Mouse (Mus musculus) midbrain, postnatal 0 days (tissue): Measurements from ENCODE around the gene Irf8. TPM values are rescaled to one million over a fixed set of nuclear protein-coding genes. Genes with fewer than 3 reads are reported as not detected.

Source experiments
- ATAC-seq: fragments of 200-750 bp; cut with Nextera tagmentation; 2 replicates; pipeline ENCODE4 v1.8.0; 2017; ENCODE audit warnings: moderate number of reproducible peaks, mild to moderate bottlenecking, moderate TSS enrichment, moderate library complexity; ENCODE audit not compliant: low FRiP score
- DNase-seq: peaks from one replicate; pipeline ENCODE4 v3.0.0-alpha.2; 2015; ENCODE audit warnings: low spot score
- H3K27ac ChIP-seq: fragments of 300-500 bp; sonication (generic); 2 replicates; pipeline ENCODE4 v1.5.1; 2014; ENCODE audit warnings: low read depth, mild to moderate bottlenecking, low read length, mixed read lengths
- H3K27me3 ChIP-seq: fragments of 300-500 bp; sonication (generic); 2 replicates; pipeline ENCODE4 v1.6.1; 2014; ENCODE audit warnings: low read length, control low read depth, mixed read lengths; ENCODE audit not compliant: insufficient read depth
- H3K36me3 ChIP-seq: fragments of 300-500 bp; sonication (generic); 2 replicates; pipeline ENCODE4 v1.6.1; 2014; ENCODE audit warnings: low read length, control low read depth, mixed read lengths; ENCODE audit not compliant: insufficient read depth
- H3K4me1 ChIP-seq: fragments of 300-500 bp; sonication (generic); 2 replicates; pipeline ENCODE4 v1.6.1; 2014; ENCODE audit warnings: mild to moderate bottlenecking, control low read depth, antibody characterized with exemption, low read length, mixed read lengths; ENCODE audit not compliant: insufficient read depth
- H3K4me2 ChIP-seq: fragments of 300-500 bp; sonication (generic); 2 replicates; pipeline ENCODE4 v1.6.1; 2014; ENCODE audit warnings: low read depth, mild to moderate bottlenecking, low read length, mixed read lengths; ENCODE audit not compliant: poor library complexity, severe bottlenecking
- H3K4me3 ChIP-seq: fragments of 300-500 bp; sonication (generic); 2 replicates; pipeline ENCODE4 v1.5.1; 2014; ENCODE audit warnings: low read depth, mild to moderate bottlenecking, low read length, moderate library complexity
- H3K9ac ChIP-seq: fragments of 300-500 bp; sonication (generic); replicated peaks from 2 replicates; pipeline ENCODE4 v1.6.1; 2014; ENCODE audit warnings: mild to moderate bottlenecking, low read length, moderate library complexity, mixed read lengths; ENCODE audit not compliant: poor library complexity, severe bottlenecking
- H3K9me3 ChIP-seq: fragments of 300-500 bp; sonication (generic); 2 replicates; pipeline ENCODE4 v1.6.1; 2016; ENCODE audit warnings: low read length, control low read depth
- CTCF ChIP-seq: IDR thresholded peaks from 2 replicates; pipeline ENCODE4 v1.5.1; 2016; ENCODE audit warnings: antibody characterized with exemption, mild to moderate bottlenecking
- WGBS: fragments of 180-500 bp; shearing (Covaris S2); extraction: QIAGEN DNeasy Blood & Tissue Kit; methylation state at CpG from one replicate; pipeline ENCODE4 v1.1.7; 2014; 5-methylcytosine and 5-hydroxymethylcytosine counted together
- polyA plus RNA-seq: library from polyadenylated mRNA; unstranded; fragments of >200 nt; fragmentation: Nextera tagmentation; extraction: Ambion mirVana; gene quantifications from 2 replicates; pipeline ENCODE4 v1.2.1, GENCODE M21; 2015
- total RNA-seq: library from RNA; depleted of rRNA; stranded (reverse); fragments of >200 nt; gene quantifications from 2 replicates; pipeline ENCODE4 v1.2.3, GENCODE M21; 2014

Irf8 gene
- total and polyA plus RNA-seq, 2 experiments from 2014 or later, result 3.2 to 5.0 TPM

- ATAC-seq, result no peak
- DNase-seq, result no peak
- Histone ChIP-seq H3K4me2 (peak overlapping the region; percentile 96; the same call in 1 of the 2 replicates), H3K4me3 (no peak overlapping the region), H3K27ac (no peak overlapping the region), H3K27me3 (peaks cover 14% of the 10 kb centered on the region), H3K36me3 (no peaks in the 10 kb centered on the region), H3K9ac (no peak overlapping the region), H3K4me1 (no peaks in the 10 kb centered on the region; the same call in 1 of the 2 replicates), H3K9me3 (no peaks in the 10 kb centered on the region)
- WGBS, result 61% methylated on average over 7 of the region's 7 CpGs
- no peak for TF ChIP-seq CTCF
Observed at GRCm38 (mm10) chr8:120737166-120737565, 1.0 kb downstream of the Irf8 start.

DNA sequence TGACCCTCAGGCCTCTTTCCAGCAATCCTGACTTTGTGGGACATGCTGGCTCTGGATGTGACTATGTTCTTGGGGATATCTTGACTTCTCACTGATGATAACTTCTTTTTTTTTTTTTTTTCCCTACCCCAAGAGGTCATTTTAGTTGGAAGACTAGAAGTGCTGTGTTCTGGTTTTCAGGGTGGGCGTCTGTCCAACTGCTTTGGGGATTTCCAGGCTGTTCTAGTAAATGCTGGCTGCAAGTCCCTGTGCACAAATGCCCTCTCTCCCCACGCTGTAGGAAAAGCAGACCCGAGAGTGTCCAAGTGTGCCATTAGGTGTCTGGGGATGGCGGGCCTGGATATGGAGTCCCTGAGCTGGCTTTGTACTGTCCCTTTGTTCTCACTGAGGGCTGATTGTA, 2.6 kb downstream of the Irf8 start:
- no peaks in the 10 kb centered on the region for H3K36me3 ChIP-seq
- H3K4me2 ChIP-seq, result no peak overlapping the region
- peaks cover 13% of the 10 kb centered on the region for H3K27me3 ChIP-seq
- H3K9ac ChIP-seq, result no peak overlapping the region
- no peaks in the 10 kb centered on the region for H3K9me3 ChIP-seq
- TF ChIP-seq CTCF, result no peak
- no peak overlapping the region for H3K4me3 ChIP-seq
- no peaks in the 10 kb centered on the region; the same call in 1 of the 2 replicates for H3K4me1 ChIP-seq
- DNase-seq (no peak), ATAC-seq (no peak)
- no peak overlapping the region for H3K27ac ChIP-seq
- WGBS, result 80% methylated on average over 4 of the region's 4 CpGs

GRCm38 (mm10) chr8:120739526-120739925, 3.4 kb downstream of the Irf8 start:
- H3K36me3 ChIP-seq, result no peaks in the 10 kb centered on the region
- no peak overlapping the region for H3K4me2 ChIP-seq
- no peaks in the 10 kb centered on the region for H3K9me3 ChIP-seq
- ATAC-seq (no peak), DNase-seq (no peak)
- 88% methylated on average over 15 of the region's 15 CpGs for WGBS
- no peak overlapping the region for H3K27ac ChIP-seq
- no peak overlapping the region for H3K9ac ChIP-seq
- H3K4me1 ChIP-seq, result no peaks in the 10 kb centered on the region; the same call in 1 of the 2 replicates
- peaks cover 6% of the 10 kb centered on the region for H3K27me3 ChIP-seq
- no peak for TF ChIP-seq CTCF
- no peak overlapping the region for H3K4me3 ChIP-seq

GRCm38 (mm10) chr8:120740579-120740978, 4.4 kb downstream of the Irf8 start:
- Histone ChIP-seq H3K9ac (no peak overlapping the region), H3K4me1 (no peaks in the 10 kb centered on the region; the same call in 1 of the 2 replicates), H3K27ac (no peak overlapping the region), H3K9me3 (no peaks in the 10 kb centered on the region), H3K36me3 (no peaks in the 10 kb centered on the region), H3K4me2 (no peak overlapping the region), H3K4me3 (no peak overlapping the region), H3K27me3 (no peaks in the 10 kb centered on the region)
- DNase-seq, result no peak
- 64% methylated on average over 2 of the region's 2 CpGs for WGBS
- no peak for TF ChIP-seq CTCF
- no peak for ATAC-seq

DNA sequence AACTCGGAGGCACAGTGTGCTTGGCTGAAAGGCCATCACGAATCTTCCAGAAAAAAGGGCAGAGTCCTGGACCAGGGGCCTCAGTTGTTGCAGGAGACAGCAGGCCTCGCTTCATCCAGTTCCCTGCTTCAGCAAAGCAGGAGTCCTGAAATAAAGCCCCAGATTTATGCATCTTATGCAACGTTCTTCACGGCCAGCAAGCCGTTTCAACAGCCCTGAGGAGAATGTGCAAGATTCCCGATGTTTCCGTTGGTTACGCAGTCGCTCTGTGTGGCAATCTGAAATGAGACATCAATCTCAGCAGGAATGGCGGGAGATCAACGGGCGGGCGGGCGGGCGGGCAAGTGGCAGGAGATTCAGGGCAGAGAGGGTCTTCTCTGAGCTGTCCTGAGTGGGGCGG, 4.8 kb downstream of the Irf8 start:
- no peak for TF ChIP-seq CTCF
- no peak for DNase-seq
- Histone ChIP-seq H3K27me3 (no peaks in the 10 kb centered on the region), H3K36me3 (no peaks in the 10 kb centered on the region), H3K4me3 (no peak overlapping the region), H3K4me2 (no peak overlapping the region), H3K9me3 (no peaks in the 10 kb centered on the region), H3K9ac (no peak overlapping the region), H3K4me1 (no peaks in the 10 kb centered on the region), H3K27ac (no peak overlapping the region)
- WGBS, result 35% methylated on average over 17 of the region's 17 CpGs
- no peak for ATAC-seq

DNA sequence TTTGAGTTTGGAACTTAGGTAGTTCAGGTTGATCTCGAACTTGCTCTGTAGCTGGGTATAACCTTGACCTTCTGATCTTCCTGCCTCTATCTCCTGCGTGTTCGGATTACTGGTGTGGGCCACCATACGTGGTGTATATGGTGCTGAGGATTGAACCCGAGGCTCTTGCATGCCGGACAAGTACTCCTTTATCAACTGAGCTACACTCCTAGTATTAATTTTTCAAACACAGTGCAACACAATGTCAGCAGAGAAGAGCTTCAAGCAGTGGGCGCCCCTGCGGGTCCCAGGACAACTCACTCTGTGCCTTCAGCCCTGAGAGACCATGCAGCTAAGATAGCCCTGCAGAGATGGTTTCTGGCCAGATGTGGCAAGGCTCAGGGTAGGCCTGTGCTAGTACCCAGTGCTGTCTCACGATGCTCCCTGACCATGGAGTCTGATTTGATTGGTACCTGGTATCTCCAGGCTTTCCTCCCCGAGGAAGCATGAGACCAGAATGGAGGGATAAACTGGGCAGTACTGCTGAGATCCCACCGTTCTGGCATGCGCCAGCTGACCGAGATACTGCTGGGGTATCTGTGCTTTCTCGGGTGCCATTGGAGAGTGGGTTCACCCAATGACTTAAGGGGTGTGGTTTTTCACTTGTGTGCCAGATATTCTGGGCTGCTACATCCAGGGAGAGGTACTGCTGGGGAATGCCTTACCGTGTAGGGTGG, 5.8 kb downstream of the Irf8 start:
- Histone ChIP-seq H3K36me3 (no peaks in the 10 kb centered on the region), H3K27ac (no peak overlapping the region), H3K4me2 (no peak overlapping the region), H3K4me3 (no peak overlapping the region), H3K9ac (no peak overlapping the region), H3K27me3 (no peaks in the 10 kb centered on the region), H3K4me1 (no peaks in the 10 kb centered on the region), H3K9me3 (no peaks in the 10 kb centered on the region)
- 92% methylated on average over 15 of the region's 15 CpGs for WGBS
- ATAC-seq, result no peak
- no peak for TF ChIP-seq CTCF
- no peak for DNase-seq
